Mouse (Mus musculus) mouse embryonic stem cell (cell line): ENCODE results near the gene Nrxn2.

Source experiments
- in situ Hi-C, 2 experiments: fragments of 300-500 bp; cut with MboI; formaldehyde crosslinking; loops; 1 replicate in 1 of 2; 3 replicates in 1 of 2; pipeline ENCODE4 v1.14.3; 2019 to 2020; ENCODE audit warnings: low sequenced_read_pairs in 2 of 2, low pct_unique_long_range_greater_than_20kb in 1 of 2, mixed read lengths in 1 of 2; ENCODE audit not compliant: unreplicated experiment in 1 of 2

The Nrxn2 gene

DNA sequence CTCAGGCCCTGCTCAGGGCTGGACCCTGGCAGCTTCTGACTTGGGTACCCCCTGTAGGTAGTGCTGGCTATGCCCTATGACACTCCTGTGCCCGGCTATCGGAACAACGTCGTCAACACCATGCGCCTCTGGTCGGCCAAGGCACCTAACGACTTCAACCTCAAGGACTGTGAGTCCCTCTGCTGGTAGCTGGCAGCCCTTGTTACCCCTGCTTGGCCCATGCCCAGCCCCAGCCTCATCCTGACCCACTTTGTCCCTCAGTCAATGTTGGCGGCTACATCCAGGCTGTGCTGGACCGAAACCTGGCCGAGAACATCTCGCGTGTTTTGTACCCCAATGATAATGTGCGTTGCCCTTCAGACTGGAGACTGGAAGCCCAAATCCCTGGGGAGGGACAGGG lies 30.5 kb upstream of the Nrxn2 start:
- in situ Hi-C loops = no loop called here

DNA sequence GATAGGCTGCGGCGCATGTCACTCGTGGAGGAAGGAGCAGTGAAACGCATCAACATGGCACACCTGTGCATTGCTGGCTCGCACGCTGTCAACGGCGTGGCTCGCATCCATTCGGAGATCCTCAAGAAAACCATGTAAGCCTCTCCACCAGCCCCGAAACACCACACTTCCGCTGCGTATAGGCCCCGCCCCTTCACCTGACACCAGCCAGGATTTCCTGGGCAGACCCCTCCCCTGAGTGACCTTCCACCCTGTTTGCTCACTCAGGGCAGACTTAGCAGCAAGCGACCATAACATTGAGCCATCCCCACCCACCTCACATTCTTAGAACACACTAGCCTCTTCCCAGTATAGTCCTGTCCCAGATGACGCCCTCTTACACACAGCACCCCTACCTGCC lies 28.7 kb upstream of the Nrxn2 start:
- in situ Hi-C loops = no loop called here

DNA sequence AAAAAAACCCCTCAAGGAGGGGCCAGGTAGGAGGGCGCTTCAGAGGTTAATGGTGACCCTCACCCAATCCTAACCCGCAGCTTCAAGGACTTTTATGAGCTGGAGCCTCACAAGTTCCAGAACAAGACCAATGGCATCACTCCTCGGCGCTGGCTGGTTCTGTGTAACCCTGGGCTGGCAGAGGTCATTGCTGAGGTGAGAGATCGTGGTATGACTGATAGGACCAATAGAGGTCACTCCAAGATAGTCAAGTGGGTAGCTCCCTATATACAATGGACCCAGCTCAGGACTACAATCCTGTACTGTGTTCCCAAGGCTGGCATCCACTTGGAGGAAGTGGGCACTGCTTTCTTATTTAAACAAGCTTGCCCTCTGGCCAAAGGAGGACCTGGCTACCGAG lies 28.3 kb upstream of the Nrxn2 start:
- in situ Hi-C loops = no loop called here

DNA sequence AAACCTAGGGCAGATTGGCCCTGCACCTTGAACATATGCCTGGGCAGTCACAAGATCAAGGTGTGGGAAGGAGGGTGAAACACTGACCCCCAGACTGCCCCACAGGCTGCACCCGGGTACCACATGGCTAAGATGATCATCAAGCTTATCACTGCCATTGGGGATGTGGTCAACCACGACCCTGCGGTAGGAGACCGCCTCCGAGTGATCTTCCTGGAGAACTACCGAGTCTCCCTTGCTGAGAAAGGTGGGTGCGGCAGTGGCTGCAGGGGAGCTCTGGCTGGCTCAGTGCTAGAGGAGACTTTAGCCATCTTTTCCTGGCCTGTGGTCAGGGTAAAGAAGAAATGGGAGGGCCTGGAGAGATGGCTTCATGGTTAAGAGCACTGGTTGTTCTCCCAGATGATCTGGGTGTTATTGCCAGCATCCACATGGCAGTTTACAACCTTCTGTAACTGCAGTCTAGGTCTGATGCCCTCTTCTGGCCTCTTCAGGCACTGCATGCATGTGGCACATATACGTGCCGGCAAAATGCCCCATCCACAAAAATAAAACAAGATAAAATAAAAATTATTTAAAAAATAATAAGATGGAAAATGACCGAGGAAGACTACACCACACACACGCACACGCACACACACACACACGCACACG lies 25.7 kb upstream of the Nrxn2 start:
- in situ Hi-C loops = no loop called here

DNA sequence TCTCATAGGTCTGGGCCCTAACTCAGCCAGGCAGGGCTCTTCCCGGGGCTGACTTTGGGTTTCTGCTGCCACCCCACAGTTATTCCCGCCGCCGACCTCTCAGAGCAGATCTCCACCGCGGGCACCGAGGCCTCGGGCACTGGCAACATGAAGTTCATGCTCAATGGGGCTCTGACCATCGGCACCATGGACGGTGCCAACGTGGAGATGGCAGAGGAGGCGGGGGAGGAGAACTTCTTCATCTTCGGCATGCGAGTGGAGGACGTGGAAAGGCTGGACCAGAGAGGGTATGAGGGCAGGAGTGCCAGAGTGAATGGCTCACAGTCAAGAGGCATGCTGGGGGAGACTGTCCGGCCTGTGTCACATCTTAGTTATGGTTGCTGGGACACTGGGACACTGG lies 24.9 kb upstream of the Nrxn2 start:
- in situ Hi-C loops = no loop called here

DNA sequence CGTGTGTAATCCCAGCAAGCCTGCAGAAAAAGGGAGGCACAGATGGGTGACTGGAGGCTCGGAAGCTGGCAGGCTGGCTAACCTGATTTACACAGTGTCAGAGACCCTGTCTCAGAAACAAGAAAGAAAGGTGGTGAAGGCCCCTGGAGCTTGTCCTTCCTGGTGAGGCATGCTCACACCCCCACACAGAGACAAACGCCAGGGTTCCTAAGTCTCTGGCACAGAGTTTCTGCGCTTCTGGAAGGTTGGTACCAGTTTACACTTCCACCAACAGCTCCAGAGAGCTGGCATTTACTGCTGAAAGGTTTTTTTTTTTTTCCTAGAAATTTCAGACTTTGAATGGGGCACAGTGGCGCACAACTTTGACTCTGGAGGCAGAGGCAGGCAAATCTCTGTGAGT lies 22.3 kb upstream of the Nrxn2 start:
- in situ Hi-C loops = no loop called here

DNA sequence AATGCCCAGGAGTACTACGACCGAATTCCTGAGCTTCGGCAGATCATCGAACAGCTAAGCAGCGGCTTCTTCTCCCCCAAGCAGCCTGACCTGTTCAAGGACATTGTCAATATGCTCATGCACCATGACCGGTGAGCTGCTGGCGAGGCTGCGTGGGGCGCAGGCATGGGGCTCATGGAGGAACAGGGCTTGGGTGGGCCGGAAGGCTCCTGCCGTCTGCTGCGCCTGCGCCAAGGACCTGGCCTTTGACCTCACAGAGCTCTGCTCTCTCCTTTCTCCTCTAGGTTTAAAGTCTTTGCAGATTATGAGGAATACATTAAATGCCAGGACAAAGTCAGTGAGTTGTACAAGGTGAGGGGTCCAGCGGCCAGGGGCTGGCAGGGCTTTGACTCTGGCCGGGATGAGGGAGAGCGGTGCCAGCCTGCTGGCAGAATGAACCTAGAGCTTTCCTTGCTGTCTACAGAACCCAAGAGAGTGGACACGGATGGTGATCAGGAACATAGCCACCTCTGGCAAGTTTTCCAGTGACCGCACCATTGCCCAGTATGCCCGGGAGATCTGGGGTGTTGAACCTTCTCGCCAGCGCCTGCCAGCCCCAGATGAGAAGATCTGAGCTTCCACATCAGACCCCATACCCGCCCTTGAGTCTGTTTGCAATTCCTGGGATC lies 20.8 kb upstream of the Nrxn2 start:
- in situ Hi-C loops = no loop called here

DNA sequence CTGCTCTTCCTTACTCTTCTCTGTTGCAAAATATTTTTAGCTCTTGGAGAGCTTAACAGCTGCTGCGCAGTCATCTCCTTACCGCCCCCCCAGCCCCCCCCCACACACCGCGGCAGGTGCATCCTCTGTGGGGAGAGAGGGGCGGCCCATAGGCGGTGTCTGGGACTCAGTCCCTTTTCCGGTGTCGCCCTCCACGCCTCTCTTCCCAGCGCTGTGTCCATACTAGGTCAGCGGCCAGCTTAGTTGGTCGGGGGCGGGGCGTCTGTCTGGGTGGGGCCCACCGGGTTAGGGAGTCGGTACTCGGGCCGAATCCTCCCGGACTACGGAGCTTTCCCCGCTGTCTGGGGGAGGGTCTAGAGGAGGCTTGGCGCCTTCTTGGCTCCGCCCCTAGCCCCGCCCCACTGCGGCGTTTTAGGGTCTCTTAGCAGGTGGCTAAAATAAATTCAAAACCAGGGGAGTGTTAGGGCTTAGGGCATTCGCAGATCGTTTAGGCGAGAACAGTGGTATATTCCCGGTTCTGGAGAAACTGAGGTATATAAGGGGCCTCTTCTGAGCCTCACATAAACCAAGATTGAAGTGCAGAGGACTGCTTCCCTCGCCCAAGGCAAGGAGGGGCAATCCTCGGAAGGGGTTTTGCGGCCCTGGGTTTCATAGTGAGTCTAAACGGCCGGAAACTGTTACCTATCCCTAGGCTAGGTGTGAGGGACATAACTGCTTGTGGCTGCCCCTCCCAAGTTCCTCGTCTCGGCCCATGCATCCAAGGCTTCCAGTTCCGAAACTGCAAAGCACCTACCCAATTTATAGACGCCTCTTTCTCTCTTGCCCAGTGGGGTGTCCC lies 19.9 kb upstream of the Nrxn2 start:
- in situ Hi-C loops = no loop called here

DNA sequence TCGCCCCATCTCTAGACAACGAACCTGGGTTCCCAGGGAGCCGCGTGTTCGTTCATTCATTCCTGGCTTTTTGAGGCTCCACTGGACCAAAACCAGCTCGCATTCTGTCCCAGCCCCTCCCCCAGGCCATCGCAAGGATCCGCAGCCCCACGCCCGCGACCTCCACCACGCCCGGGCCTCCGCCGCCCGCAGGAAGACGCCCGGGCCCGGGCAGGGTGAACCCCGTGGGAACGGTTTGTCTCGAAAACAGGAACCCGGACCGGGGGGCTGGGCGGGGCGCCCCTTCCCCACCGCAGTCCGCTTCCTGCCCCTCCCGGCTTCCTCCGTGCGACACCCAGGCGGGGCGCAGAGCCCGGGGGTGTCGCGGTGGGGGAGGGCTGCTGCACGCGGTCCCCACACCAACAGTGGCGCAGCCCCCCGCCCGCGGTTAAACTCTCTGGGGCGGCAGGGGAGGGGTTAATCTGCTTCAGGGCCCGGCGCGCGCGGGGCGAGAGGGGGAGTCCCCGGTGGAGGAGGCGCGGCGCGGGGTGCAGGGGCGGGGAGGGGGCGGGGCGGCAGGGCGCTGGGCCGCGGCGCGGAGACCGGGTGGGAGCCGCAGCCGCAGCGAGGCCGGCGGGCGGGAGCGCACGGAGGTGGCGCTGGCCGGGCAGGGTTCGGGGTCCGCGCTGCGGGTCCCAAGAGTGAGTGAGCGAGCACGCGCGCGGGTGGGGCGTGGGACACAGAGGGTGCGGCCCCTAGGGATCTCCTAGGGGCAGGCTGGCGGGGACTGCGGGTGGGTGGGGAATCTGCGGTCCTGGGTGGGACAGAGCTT lies 19.0 kb upstream of the Nrxn2 start, which contains the start of gene Rasgrp2:
Gene Rasgrp2 (plus strand): TSS at position 56 of the 811 bp plus-strand sequence.
- in situ Hi-C loops = no loop called here

DNA sequence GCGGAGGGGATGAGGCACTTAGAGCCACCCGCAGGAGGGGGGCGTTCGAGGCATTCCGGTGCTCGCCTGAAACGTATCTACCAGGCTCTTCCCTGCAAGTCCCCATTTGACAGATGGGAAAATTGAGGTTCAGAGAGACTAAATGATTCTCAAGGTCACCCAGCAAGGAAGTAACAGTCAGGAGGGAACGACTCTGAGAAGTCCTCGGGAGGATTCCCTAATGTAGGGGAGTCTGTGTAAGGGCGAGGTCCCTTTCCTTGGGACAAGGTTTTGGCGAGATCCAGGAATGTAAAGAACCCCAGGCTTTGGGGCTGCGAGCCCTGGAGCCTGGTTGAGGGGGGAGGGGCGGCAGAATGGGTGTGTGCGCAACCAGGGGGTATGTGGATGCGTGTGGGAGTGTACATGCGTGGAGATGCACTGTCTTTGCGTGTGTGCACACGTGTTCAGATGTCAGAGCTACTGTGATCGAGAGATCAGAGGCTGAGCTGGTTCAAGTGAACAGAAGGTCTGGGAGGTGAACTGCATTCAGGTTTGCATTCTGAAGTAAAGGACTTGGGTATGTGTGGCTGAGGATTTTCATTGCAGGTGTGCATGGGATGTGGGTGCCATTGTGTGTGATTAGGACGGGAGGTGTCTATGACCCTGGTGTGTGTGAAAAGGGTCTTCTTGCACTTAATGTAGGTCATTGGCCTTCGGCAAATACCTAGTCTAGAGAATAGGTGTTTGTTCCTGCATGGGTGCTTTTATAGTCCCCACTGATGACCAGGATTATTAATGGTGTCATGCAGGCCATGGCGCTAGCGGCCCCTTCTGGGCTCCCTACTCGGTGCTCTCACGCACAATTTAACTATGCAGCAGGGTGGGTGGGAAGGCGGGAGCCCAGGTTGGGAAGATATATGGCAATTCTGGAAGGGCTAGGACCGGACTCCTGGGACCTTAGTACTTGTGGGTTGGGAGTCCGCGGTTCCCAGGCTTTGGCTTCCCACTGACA lies 18.1 kb upstream of the Nrxn2 start:
- in situ Hi-C loops = no loop called here

DNA sequence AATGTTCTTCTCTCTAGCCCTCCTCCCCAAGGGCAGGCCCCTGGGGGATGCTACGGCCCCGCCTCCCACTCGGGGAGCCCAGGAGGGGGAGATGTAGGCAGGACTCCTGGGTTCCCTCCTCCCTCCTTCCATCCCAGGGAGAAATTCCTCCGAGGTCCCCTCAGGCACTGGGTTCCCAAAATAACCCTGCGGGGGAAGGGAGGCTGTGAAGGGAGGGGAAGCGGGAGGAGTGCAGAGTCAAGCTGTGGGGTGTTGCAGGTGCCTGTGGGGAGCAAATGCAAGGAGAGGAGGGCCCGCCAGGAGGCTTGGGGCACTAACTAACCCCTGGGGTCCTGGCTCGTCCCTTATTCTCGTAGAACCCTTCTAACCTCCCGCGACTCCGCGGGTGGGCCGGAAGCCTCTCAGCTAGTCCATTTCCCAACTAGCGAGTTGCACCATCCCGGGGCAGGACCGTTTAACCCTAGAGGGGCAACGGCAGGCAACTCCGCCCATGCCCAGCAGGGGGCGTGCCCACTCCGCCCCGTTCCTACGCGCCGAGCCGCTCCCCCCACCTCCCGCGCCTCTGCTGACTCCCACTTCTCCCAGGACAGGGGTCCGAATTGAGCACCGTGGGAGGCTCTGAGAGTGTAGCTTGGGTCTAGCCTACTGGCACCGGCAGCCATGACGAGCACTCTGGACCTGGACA lies 17.3 kb upstream of the Nrxn2 start:
- in situ Hi-C loops = no loop called here

DNA sequence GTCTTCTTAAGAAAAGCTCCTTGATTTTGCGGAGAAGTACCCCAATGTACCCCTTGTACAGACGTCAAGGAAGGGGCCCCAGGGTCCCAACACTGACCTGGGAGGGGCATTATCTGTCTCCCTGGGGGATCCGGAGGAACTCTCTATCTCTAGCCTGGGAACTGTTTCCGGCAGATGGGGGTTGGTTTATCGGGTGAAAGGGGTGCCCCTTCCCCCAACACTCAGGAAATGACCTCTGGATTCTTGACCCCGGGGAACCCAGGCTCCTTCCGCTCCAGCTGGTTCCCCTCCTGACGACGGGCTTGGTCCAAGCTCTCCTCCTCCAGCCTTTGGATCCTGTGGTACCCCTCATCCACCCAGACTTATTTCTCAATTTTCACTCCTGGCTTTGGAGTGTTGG lies 16.6 kb upstream of the Nrxn2 start:
- in situ Hi-C loops = no loop called here

DNA sequence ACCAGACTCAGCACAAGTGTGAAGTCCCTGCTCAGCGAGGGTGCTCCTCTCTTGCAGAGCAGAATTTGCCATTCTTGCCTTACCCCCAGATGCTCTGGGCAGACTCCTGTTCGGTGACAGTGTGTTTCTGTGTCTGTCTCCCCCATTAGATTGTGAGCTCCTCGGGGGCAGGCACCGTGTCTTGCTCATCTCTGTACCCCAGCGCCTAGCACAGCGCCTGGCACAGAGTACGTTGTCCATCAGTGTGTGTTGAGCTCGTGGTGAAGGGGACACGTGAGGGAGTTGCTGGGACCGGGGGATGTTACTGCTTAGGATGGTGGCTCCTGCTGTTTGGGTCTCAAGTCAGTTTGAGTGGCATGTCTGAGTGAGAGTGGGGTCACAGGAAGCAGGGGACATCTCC lies 14.7 kb upstream of the Nrxn2 start:
- in situ Hi-C loops = no loop called here

DNA sequence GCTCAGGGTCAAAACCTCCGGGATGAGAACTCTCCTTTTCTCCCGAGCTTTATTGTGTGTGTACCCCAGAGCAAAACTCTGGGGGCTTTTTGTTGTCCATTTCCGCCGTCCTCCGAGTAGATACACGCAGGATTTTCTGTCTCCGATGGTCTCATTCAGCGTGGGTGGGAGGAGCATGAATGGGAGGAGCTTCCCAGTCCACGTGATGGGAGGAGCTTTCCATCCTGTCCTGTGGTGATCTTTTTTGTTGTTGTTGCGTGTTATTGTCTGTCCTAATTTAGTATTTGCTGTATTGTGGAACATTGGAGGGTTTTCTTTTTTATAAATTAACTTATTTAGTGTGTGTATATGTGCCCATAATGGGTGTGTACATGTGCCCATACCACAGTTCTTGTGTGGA lies 13.1 kb upstream of the Nrxn2 start:
- in situ Hi-C loops = no loop called here

DNA sequence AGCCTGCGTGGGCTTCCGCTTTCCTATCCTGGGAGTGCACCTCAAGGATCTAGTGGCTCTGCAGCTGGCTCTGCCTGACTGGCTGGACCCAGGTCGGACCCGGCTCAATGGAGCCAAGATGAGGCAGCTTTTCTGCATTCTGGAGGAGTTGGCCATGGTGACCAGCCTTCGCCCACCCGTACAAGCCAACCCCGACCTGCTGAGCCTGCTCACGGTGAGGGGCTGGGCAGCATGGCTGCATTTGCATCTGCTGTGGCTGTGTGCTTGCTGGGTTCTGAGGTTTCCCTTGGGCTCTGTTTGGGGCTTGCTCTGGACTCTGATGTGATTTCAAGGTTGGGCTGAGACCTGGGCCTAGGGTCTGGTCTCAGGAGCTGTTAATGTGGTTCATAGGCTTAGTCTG lies 11.4 kb upstream of the Nrxn2 start:
- in situ Hi-C loops = no loop called here

DNA sequence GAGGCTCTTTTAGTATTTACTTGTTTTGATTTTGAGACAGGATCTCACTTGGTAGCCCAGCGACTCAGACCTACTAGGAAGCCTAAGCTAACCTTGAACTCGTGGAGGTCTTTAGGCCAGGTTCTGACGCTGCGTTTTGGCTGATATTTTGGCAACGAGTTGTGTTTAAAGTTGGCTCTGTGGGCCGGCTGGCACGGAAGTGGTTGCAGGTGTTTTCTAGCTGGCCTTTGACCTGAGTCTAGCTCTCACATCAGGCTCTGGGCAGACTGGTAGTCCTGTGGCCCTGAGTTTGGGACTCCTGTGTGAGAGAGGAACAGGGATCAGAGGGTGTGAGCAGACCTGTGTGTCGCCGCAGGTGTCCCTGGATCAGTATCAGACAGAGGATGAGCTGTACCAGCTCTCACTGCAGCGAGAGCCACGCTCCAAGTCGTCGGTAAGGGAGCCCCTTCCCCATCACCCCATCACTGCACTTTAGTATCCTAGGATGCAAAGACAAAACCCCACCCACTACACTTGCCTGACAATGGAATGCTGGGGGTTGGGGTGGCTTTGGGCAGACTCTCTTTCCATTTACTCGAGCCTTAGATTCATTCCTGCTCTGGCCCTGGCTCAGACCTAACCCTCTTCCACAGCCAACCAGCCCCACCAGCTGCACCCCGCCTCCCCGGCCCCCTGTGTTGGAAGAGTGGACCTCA lies 10.6 kb upstream of the Nrxn2 start:
- in situ Hi-C loops = no loop called here

DNA sequence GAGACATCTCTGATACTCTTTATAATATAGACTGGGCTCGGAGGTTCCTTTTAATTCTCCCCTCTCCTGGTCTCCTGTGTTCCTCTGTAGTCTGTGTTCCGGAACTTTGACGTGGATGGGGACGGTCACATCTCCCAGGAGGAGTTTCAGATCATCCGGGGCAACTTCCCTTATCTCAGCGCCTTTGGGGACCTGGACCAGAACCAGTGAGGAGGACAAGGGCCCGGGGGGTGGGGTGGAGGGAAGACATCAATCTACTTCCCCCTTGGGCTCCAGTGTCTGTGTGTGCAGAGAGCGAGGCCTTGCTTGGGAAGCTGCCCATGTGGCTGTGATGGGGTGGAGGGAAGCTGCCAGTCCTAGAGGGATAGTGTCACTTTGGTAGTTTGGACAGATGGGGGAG lies 9.8 kb upstream of the Nrxn2 start:
- in situ Hi-C loops = no loop called here
